Mouse (Mus musculus) intestine, embryonic 16.5 days (tissue): ENCODE data around the gene Sox6. TPM values are rescaled to one million over a fixed set of nuclear protein-coding genes. Genes with fewer than 3 reads are reported as not detected.

Source experiments
- ATAC-seq: fragments of 200-750 bp; cut with Nextera tagmentation; 2 replicates; pipeline ENCODE4 v1.8.0; 2017; ENCODE audit warnings: moderate TSS enrichment, moderate library complexity
- H3K27ac ChIP-seq: fragments of 300-500 bp; sonication (generic); 2 replicates; pipeline ENCODE4 v1.5.1; 2014; ENCODE audit warnings: mild to moderate bottlenecking, low read length
- H3K27me3 ChIP-seq: fragments of 300-500 bp; sonication (generic); replicated peaks from 2 replicates; pipeline ENCODE4 v1.6.1; 2014; ENCODE audit warnings: low read length, control low read depth, mixed read lengths; ENCODE audit not compliant: control insufficient read depth, insufficient read depth
- H3K36me3 ChIP-seq: fragments of 300-500 bp; sonication (generic); 2 replicates; pipeline ENCODE4 v1.6.1; 2014; ENCODE audit warnings: low read length, control low read depth; ENCODE audit not compliant: control insufficient read depth, insufficient read depth
- H3K4me1 ChIP-seq: fragments of 300-500 bp; sonication (generic); 2 replicates; pipeline ENCODE4 v1.6.1; 2014; ENCODE audit warnings: low read length, control low read depth, mixed read lengths; ENCODE audit not compliant: control insufficient read depth, insufficient read depth
- H3K4me2 ChIP-seq: fragments of 300-500 bp; sonication (generic); 2 replicates; pipeline ENCODE4 v1.6.1; 2014; ENCODE audit warnings: low read depth, low read length, control low read depth
- H3K4me3 ChIP-seq: fragments of 300-500 bp; sonication (generic); 2 replicates; pipeline ENCODE4 v1.5.1; 2014; ENCODE audit warnings: mild to moderate bottlenecking, low read length
- H3K9ac ChIP-seq: fragments of 300-500 bp; sonication (generic); 2 replicates; pipeline ENCODE4 v1.6.1; 2014; ENCODE audit warnings: low read depth, low read length
- H3K9me3 ChIP-seq: fragments of 300-500 bp; sonication (generic); 2 replicates; pipeline ENCODE4 v1.6.1; 2016; ENCODE audit warnings: low read length, control low read depth; ENCODE audit not compliant: control insufficient read depth
- WGBS: fragments of 180-500 bp; shearing (Covaris S2); extraction: QIAGEN DNeasy Blood & Tissue Kit; methylation state at CpG from one replicate; pipeline ENCODE4 v1.1.7; 2014; 5-methylcytosine and 5-hydroxymethylcytosine counted together
- polyA plus RNA-seq: library from polyadenylated mRNA; unstranded; fragments of >200 nt; fragmentation: Nextera tagmentation; extraction: Ambion mirVana; gene quantifications from 2 replicates; pipeline ENCODE4 v1.2.1, GENCODE M21; 2015

Gene Sox6
- polyA plus RNA-seq, 1 experiment from 2014 or later, result 25.3 TPM

- Histone ChIP-seq H3K27ac (no peak overlapping the region), H3K4me2 (no peak overlapping the region), H3K4me3 (no peak overlapping the region), H3K36me3 (no peaks in the 10 kb centered on the region), H3K27me3 (no peaks in the 10 kb centered on the region), H3K9ac (no peak overlapping the region), H3K4me1 (no peaks in the 10 kb centered on the region), H3K9me3 (no peaks in the 10 kb centered on the region)
- WGBS, result 80% methylated on average over 6 of the region's 6 CpGs
- no peak for ATAC-seq
These were observed 563.4 kb downstream of the Sox6 start for GRCm38 (mm10) chr7:115475176-115475575.

DNA sequence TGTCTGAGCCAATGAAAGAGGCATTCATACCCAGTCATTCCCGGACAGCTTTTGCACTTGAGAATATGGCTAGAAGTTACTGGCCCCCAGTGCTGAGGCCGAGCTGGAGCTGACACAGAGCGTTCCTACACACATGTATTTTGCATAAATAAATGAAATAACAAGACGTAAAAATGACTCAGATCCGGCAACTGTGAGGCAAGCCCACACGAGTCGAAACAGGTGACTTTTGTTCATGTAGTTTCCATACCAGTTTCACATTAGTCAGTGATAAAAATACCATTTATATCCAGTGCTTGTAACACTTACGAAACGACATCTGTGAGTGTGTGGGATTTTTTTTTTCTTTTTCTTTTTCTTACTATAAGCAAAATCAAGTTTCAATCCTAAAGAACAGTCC, 564.5 kb downstream of the Sox6 start:
- WGBS, result 76% methylated on average over 9 of the region's 9 CpGs
- H3K9me3 ChIP-seq, result no peaks in the 10 kb centered on the region
- no peak overlapping the region for H3K4me3 ChIP-seq

GRCm38 (mm10) chr7:115472850-115473249, 565.7 kb downstream of the Sox6 start:
- no peak overlapping the region for H3K4me3 ChIP-seq
- H3K4me1 ChIP-seq, result no peaks in the 10 kb centered on the region
- H3K27ac ChIP-seq, result no peak overlapping the region
- ATAC-seq, result no peak
- H3K4me2 ChIP-seq, result no peak overlapping the region
- 85% methylated on average over 3 of the region's 3 CpGs for WGBS
- no peaks in the 10 kb centered on the region for H3K36me3 ChIP-seq
- H3K9me3 ChIP-seq, result no peaks in the 10 kb centered on the region
- no peaks in the 10 kb centered on the region for H3K27me3 ChIP-seq
- H3K9ac ChIP-seq, result no peak overlapping the region

More for the DNA sequence above, 564.5 kb downstream of the Sox6 start:
- H3K4me1 ChIP-seq, result no peaks in the 10 kb centered on the region
- H3K4me2 ChIP-seq, result no peak overlapping the region
- H3K27me3 ChIP-seq, result no peaks in the 10 kb centered on the region
- no peak for ATAC-seq
- H3K9ac ChIP-seq, result no peak overlapping the region
- H3K36me3 ChIP-seq, result no peaks in the 10 kb centered on the region
- no peak overlapping the region for H3K27ac ChIP-seq

- Histone ChIP-seq H3K27me3 (no peaks in the 10 kb centered on the region), H3K4me2 (no peak overlapping the region), H3K36me3 (no peaks in the 10 kb centered on the region), H3K4me1 (no peaks in the 10 kb centered on the region), H3K9ac (no peak overlapping the region), H3K9me3 (no peaks in the 10 kb centered on the region), H3K4me3 (no peak overlapping the region), H3K27ac (no peak overlapping the region)
- no peak for ATAC-seq
- 59% methylated on average over 3 of the region's 3 CpGs for WGBS
These were observed 567.1 kb downstream of the Sox6 start for GRCm38 (mm10) chr7:115471521-115471920.

GRCm38 (mm10) chr7:115466811-115467210, 571.8 kb downstream of the Sox6 start:
- 58% methylated on average over 6 of the region's 6 CpGs for WGBS

DNA sequence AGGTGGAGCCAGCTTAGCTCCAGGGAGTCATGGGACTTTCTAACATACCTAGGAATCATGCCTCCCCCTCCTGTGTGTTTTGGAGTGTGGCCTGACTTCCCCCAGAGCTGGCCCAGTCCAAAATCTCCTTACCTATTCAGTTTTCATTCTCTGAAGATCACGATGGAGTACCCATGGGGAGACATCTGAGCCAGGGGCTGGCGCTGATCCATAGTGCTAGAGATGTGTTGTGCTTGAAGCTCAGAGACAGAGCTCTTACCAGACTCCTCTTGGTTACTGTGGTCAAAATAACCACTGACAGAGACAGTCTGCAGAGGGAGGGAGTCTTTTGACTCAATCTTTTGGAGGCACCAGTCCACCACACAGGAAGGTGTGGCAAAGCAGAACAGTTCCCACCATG, 575.2 kb downstream of the Sox6 start:
- H3K9ac ChIP-seq, result no peak overlapping the region
- no peak for ATAC-seq
- no peak overlapping the region for H3K27ac ChIP-seq
- no peaks in the 10 kb centered on the region for H3K27me3 ChIP-seq
- H3K4me2 ChIP-seq, result no peak overlapping the region
- H3K4me1 ChIP-seq, result no peaks in the 10 kb centered on the region
- H3K36me3 ChIP-seq, result no peaks in the 10 kb centered on the region
- no peaks in the 10 kb centered on the region for H3K9me3 ChIP-seq
- H3K4me3 ChIP-seq, result no peak overlapping the region
- 76% methylated on average over 2 of the region's 2 CpGs for WGBS

More at GRCm38 (mm10) chr7:115466811-115467210, 571.8 kb downstream of the Sox6 start:
- H3K27me3 ChIP-seq, result no peaks in the 10 kb centered on the region
- H3K27ac ChIP-seq, result no peak overlapping the region
- no peak overlapping the region for H3K9ac ChIP-seq
- H3K4me2 ChIP-seq, result no peak overlapping the region
- H3K36me3 ChIP-seq, result no peaks in the 10 kb centered on the region
- no peaks in the 10 kb centered on the region for H3K4me1 ChIP-seq
- no peaks in the 10 kb centered on the region for H3K9me3 ChIP-seq
- no peak for ATAC-seq
- H3K4me3 ChIP-seq, result no peak overlapping the region

GRCm38 (mm10) chr7:115462276-115462675, 576.3 kb downstream of the Sox6 start:
- ATAC-seq, result peak; percentile 58; the same call in 1 of the 2 replicates

GRCm38 (mm10) chr7:115454988-115455387, 583.6 kb downstream of the Sox6 start:
- no peaks in the 10 kb centered on the region for H3K36me3 ChIP-seq
- no peaks in the 10 kb centered on the region for H3K9me3 ChIP-seq
- H3K27me3 ChIP-seq, result no peaks in the 10 kb centered on the region
- no peaks in the 10 kb centered on the region for H3K4me1 ChIP-seq
- no peak overlapping the region for H3K4me2 ChIP-seq
- WGBS, result 79% methylated on average over 5 of the region's 5 CpGs
- no peak overlapping the region for H3K4me3 ChIP-seq
- H3K9ac ChIP-seq, result no peak overlapping the region
- ATAC-seq, result no peak
- no peak overlapping the region for H3K27ac ChIP-seq

More at GRCm38 (mm10) chr7:115462276-115462675, 576.3 kb downstream of the Sox6 start:
- no peaks in the 10 kb centered on the region for H3K27me3 ChIP-seq
- no peaks in the 10 kb centered on the region for H3K9me3 ChIP-seq
- no peak overlapping the region for H3K4me2 ChIP-seq
- H3K27ac ChIP-seq, result no peak overlapping the region
- no peak overlapping the region for H3K4me3 ChIP-seq
- 21% methylated on average over 4 of the region's 4 CpGs for WGBS
- H3K36me3 ChIP-seq, result no peaks in the 10 kb centered on the region
- H3K9ac ChIP-seq, result no peak overlapping the region
- H3K4me1 ChIP-seq, result no peaks in the 10 kb centered on the region

DNA sequence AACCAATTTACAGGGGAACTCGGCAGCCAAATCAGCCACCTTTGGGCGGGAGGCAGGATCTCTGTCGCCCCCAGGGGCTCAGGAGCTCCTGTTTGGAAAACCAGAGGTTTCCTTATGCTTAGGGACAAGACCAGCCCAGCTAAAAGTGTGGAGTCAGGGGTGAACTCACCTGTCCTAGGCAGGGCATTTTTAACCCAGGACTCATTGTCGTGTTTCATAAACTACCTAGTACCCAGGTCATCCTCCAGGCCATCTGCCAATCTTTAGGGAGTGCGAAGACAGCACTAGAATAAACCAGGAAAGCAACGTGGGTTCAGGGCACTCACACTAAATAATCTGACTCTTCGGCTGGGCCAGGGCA, 584.9 kb downstream of the Sox6 start:
- 67% methylated on average over 7 of the region's 7 CpGs for WGBS
- Histone ChIP-seq H3K27ac (no peak overlapping the region), H3K36me3 (no peaks in the 10 kb centered on the region), H3K4me3 (no peak overlapping the region), H3K9ac (no peak overlapping the region), H3K4me2 (0 out of 2 replicates have a peak overlapping the region, but pooled peaks have one; percentile 5), H3K9me3 (no peaks in the 10 kb centered on the region), H3K27me3 (no peaks in the 10 kb centered on the region), H3K4me1 (peaks cover 4% of the 10 kb centered on the region; the same call in 1 of the 2 replicates)
- ATAC-seq, result no peak

- 0 out of 2 replicates have a peak overlapping the region, but pooled peaks have one; percentile 5 for H3K4me2 ChIP-seq
- H3K4me3 ChIP-seq, result no peak overlapping the region
- no peaks in the 10 kb centered on the region for H3K9me3 ChIP-seq
- H3K4me1 ChIP-seq, result peaks cover 4% of the 10 kb centered on the region; the same call in 1 of the 2 replicates
- H3K36me3 ChIP-seq, result no peaks in the 10 kb centered on the region
- H3K9ac ChIP-seq, result no peak overlapping the region
- H3K27me3 ChIP-seq, result no peaks in the 10 kb centered on the region
- H3K27ac ChIP-seq, result no peak overlapping the region
- 0 out of 2 replicates have a peak, but pooled peaks have one; percentile 21 for ATAC-seq
- 38% methylated on average over 19 of the region's 21 CpGs for WGBS
These were observed 585.4 kb downstream of the Sox6 start for GRCm38 (mm10) chr7:115453042-115453712.
